Mouse (Mus musculus) large intestine, adult 2 months (tissue): ENCODE measurements around the gene Notum. TPM values are rescaled to one million over a fixed set of nuclear protein-coding genes. Genes with fewer than 3 reads are reported as not detected.

Experiments used
- DNase-seq: peaks from one replicate; pipeline ENCODE4 v3.0.0-alpha.2; 2012; ENCODE audit warnings: low read depth, low spot score
- WGBS: fragments of 180-500 bp; shearing (Covaris S2); methylation state at CpG from one replicate; pipeline ENCODE4 v1.1.7; 2018; 5-methylcytosine and 5-hydroxymethylcytosine counted together
- polyA plus RNA-seq: library from polyadenylated mRNA; depleted of rRNA; stranded (reverse); fragments of >200 nt; gene quantifications from 2 replicates; pipeline ENCODE4 v1.2.3, GENCODE M21; 2012

Notum gene
- polyA plus RNA-seq, 1 experiment, result 0.79 TPM

DNA sequence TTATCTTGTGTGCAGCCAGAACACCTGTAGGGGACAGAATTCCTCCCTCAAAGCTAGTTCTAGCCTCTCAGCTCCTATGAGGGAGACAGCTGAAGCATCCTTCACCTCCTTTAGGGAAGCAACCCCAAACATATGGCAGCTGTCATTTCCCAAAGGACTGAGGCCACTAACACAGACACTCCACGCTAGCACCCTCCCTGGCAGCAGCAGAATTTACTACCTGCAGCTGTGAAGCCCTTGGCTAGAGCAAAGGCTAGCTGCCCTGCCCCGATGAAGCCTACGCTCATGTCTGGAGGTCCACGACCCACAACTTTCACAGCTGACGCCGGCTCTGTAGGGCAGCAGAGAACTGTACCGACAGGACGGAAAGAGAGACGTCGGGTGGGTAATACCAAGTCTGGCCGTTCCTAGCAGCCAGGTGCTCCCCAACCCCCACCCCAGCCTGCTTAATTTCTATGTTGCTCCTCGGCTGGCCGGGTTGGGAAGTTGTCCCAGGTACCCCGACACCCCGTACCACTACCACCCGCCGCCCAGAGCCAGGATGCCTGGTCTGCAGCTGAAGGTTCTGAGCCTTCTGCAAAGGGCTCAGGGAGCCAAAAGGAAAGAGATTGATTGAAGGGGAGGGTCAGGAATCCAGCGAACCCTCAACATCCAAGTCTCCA lies 17.9 kb downstream of the Notum start:
- WGBS, result 1% methylated on average over 18 of the region's 18 CpGs
- no peak for DNase-seq

DNA sequence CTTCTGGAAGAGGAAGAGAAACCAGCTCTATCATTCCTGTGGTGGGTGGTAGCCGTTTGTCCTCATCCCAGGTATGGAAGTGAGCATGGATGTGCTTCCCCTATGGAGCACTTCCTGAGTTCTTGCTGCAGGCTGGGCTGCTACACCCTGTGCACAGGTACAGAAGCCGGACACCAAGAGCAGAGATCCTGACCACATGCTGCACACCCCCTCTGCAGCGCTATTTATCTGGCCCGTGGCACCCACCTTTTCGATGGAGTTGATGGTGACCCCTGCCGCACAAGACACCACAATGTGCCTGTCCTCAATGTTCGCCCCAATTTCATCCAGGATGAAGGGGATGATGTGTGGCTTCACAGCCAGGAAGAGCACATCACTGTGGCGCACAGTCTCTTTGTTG lies 19.1 kb downstream of the Notum start:
- DNase-seq, result no peak
- 84% methylated on average over 8 of the region's 8 CpGs for WGBS

DNA sequence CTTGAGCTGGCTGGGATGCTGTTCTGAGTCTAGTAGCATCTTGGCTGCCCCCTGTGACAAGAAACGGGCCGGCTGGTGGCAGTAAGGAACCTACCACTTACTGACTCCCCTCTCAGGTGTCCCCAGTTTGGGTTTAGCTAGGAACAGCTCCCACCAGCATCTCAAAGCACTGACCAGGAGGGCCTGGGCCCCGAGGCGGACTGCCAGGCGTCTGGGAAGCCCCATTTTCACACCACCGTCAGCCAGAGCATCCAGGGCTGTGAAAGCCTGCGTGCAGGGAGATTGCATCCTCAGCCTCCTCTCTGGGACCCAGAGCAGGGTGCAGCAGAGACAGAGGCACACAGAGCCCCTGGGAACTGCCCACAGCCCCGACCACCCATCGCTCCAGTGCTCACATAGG lies 19.7 kb downstream of the Notum start:
- 67% methylated on average over 9 of the region's 9 CpGs for WGBS
- DNase-seq, result no peak

DNA sequence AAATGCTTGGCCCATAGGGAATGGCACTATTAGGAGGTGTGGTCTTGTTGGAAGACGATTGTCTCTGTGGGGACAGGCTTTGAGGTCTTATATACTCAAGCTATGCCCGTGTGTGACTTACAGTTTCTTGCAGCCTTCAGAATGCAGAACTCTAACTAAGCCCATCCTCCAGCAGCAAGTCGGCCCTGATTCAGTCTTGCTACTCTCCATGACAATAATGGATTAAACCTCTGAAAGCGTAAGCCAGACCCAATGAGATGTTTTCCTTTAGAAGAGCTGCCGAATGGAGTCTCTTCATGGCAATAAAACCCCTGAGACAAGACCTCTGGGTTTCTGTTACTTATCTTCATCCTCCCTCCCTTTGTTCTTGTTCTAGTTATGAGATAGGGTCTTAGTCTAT lies 26.2 kb downstream of the Notum start:
- no peak for DNase-seq
- 84% methylated on average over 5 of the region's 5 CpGs for WGBS

DNA sequence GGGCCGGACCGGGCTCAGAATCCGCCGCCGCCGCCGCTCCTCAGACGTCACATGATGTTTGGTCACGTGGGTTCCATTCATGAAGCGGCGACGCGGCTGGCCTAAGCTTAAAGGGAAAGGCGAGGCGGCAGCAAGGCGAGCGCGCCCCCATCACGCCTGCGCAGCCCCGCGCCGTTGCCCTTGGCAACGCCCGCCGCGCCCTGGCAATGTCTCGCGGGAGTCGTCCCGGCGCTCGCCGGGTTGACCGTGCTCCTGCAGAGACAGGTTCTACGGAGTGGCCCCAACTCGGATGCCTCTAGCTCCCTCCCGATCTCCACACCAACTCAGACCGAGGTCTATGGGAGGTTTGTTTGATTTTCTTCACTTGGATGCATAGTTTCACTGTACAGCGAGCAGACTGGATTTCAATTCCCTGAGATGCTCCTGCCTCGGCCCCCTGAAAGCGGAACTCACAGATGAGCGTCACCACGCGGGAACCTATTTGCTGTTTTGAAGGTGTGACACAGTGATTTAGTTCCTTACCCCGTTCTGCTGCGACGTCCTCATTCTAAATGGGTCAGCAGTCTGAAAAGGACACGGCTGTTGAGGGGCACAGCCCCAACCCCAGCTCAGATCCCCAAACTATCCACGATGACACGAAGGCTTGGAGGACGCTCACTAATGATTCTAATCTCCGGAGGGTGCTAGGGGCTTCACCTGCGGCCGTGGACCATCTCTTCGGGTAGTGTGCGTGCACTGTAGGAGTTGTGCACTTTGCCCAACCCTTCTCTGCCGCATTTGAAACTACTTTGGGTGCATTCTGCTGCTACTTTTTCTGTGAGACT lies 27.2 kb downstream of the Notum start, which contains the start of gene Mafg:
Gene Mafg (minus strand): TSS at position 81 of the 824 bp plus-strand sequence.
- peak; percentile 87 for DNase-seq
- 12% methylated on average over 50 of the region's 58 CpGs for WGBS

DNA sequence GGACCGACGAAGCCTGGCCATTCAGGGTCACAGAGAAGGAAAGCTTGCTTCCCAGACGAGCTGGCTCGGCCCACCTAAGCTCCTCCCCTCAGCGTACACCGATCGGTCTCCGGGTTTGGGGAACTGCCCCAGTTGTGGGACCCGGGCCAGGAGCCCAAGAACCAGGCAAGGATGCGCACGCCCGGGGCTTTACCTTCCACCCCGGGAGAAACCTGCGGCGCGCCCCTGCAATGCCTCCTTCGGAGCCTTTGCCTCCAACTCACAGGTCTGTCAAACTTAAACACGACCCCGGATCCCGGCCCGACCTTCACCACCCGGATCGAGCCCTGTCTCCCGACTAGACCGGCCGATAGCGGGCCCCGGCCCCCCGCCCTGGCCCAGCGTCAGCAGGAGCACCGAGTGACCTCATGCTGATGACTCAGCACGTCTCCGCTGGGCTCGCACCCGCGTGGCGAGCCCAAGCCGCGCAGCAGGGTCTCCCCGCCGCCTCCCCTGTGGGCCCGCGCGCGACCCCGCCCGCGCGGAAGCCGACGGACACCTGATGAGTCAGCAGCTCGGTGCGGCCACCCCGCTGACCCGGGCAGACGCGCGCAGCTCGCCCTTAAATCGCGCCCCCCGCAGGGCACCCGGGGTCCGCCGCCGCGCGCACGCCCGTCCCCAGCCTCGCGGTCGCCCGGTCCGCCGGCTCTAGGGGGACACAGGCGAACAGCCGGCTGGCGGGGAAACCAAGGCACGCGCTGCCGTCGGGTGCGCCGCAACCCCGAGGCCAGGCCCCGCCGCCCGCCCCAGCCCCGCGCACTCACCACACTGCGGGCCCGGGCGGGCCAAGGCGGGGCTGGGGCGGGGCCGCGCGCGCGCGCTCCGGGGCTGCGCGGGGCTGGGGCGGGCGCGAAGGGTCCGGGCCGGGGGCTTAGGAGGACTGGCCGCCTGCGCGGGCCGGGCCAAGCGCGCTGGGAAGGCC lies 28.1 kb downstream of the Notum start:
- under 1% methylated on average over 105 of the region's 116 CpGs for WGBS
- DNase-seq, result no peak

DNA sequence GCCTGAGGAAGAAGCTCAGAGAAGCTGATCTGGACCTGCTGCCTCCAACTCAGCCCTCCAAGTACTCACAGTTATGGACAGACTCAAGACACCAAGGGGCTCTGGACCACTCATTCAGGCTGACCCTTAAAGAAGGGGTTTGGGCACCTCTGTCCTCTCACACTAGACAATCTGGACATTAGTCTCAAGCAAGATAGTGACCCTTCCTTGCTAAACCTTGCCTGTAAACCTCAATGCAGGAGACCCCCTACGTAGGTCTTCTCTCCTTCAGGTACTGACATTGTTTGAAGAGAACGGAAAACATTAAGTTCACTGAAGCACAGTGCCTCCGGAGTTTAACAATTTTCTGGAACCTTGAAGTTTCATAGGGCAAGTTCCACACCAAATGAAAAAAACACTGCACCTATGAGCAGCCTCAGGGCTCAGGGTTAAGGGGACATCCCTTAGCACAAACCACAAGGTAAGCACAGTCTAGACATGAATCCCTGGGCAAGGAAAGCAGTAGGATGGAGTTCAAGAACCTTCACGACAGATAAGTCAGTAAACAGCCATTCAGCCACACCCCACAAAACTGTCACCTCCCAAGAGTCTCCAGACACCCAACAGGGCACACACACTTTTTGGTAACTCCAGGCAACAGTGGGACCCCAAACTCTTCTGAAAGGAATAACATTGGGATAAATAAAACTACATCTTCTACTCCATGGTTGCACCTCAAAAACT lies 29.1 kb downstream of the Notum start:
- no peak for DNase-seq

DNA sequence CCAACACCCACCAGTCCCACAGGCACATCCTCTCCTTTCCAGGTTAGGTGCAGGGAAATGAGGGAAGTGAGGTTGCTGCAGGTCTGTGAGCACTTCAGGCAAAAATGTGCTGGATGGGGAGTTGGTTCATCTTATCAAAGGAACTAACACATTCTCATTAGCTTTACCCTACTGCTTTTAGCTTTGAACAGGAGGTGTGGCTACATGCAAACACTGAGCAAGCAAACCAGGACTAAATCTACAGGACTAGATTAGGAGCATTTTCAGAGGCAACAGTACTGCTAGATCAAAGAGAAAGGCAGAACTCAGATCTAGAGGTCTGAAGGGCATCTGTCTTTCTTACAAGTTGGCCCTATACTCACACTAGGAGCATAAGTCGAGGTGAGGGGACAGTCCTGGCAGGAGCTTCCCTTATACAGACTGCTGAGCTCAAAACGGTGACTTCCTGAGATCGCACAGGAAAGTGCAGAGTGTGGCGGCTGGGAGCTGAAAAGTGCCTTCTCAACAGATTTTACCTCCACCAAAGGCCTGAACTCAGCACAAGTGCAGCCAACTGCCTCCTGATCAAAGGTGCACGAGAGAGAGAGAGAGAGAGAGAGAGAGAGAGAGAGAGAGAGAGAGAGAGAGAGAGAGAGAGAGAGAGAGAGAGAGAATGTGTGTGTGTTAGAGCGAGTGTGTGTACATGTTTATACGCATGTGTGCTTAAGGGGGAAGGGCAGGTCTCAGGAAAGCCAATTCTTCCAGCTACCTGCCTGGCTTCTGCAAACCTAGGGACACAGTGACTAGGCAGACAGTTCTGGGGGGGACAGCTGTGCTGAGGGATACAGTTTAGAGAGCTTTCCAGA lies 29.9 kb downstream of the Notum start:
- WGBS, result 16% methylated on average over 7 of the region's 7 CpGs
- DNase-seq, result no peak

More for the DNA sequence above, 29.1 kb downstream of the Notum start:
- 27% methylated on average over 4 of the region's 4 CpGs for WGBS

DNA sequence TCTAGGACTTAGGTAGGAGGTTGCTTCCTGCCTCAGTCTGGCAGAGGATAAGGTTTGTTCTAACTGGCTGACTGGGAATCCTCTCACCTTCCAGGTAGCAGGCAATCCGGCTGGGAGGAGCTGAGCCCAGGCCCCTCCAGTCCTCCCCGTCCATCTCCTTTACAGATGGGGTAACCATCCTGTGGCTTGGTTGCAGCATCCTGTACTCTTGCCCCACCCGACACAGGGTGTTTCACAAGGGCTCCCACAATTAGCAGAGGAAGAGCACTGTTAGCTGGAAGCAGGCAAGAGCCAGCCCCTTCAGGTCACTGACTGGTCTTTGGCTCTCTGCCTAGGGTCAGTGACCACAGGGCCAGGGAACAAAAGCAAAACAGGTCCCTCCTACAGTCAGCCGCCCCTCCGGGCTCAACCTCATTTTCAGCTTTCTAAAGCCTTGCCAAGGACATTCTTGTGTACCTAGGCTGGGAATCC lies 30.5 kb downstream of the Notum start:
- DNase-seq, result no peak
- WGBS, result 16% methylated on average over 5 of the region's 5 CpGs

DNA sequence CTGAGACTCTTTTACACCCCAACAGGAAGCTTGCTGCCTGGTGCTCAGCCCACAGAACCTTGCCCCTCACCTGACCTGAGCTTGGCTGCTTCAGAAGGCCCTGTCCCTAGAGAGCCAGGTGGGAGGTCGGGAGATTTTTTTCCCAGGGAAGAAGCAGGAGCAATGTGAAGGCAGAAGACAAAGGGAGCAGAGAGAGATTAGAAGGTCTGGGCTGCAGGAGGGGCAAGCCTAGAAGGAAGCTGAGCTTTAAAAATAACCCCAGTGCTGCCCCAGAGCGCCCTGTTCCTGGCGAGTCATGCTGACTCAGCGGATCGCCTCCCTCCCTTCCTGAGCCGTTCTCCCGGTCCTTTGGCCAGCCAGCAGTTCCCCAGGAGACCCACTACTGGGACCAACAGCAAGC lies 31.1 kb downstream of the Notum start:
- 15% methylated on average over 7 of the region's 7 CpGs for WGBS
- no peak for DNase-seq

DNA sequence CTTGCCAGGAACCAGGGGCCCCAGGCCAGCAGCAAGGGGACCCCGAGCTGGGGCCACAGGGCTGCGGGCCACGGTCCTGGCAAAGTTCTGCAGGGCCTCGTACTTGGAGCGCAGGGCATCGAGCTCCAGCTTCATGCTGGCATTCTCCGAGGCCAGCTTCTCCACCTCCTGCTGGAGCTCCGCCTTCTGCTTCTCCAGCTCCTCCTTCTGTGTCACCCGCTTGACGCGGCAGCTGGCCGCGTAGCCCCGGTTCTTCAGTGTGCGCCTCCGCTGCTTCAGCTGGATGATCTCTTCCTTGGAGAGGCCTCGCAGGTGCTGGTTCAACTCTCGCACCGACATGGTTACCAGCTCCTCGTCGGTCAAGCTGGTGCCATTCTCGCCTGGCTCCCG lies 31.6 kb downstream of the Notum start:
- WGBS, result 68% methylated on average over 23 of the region's 23 CpGs
- DNase-seq, result no peak

DNA sequence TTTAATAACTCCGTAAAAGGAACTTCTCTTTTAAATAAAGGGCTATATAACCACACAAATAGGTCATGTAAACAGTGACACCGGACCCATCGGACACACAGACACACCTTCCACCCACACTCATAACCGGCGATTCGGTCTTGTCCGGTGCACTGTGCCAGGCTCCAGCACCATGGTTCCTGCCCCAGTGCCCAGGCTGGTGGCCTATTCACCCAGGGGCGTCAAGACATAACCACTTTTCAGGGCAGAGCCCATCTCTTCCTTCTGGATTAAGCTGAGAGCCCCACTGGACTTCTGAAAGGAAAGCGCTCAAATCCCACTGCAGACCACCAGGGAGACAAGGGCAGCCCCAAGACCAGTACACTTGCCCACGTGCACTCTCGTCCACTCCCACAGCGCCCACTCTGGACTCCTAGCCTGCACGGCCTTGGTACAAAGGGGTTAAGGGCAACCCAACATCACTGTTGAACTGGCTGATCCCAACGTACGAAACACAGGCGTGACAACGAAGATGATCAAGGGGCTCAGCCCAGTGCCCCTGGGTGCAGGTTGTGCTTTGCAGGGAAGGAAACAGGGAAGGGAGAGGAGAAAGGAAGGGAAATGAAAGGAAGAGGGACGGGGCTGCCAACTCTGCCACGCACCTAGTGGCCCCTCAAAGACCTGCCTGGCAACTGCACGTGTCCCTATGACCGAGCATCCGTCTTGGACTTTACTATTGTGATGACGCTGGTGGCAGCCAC lies 32.2 kb downstream of the Notum start:
- 83% methylated on average over 23 of the region's 23 CpGs for WGBS
- no peak for DNase-seq

DNA sequence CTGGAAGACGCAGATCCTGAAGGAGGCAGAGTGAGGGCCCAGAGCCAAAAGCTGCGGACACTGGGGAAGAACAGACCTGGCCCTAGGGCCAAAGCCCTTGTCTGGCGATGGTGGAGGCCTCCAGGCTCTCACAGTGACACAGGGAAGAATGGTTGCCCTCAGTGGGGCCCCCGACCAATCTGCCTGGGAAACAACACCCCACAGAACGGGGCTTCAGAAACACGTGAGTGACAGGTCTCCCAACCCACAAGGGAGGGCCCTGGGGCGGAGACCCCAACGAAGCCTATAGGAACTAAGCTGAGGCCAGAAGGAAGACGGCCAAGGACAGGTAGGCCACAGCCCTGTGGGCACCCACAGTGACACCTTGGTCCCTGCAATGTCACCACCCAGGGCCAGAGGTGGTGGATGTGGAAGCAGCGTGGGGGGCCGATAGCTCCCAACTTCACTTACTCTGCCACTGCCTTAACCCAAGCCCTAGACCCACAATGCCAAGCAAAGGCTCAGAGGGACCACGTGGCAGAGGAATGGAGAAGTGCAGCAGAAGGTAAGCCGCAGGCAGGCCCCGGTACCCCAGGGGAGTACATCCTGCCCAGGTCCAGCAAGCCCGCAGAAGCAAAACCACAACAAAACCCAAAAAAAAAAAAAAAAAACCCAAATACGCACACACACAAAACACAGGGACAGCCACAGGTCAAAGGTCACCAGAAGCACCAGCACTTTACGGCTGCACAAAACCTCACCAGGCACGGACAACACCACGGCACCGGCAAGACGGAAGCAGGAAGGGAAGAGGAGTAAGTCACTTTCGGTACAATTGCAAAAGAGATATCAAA lies 33.3 kb downstream of the Notum start:
- DNase-seq, result no peak
- WGBS, result 73% methylated on average over 22 of the region's 22 CpGs

DNA sequence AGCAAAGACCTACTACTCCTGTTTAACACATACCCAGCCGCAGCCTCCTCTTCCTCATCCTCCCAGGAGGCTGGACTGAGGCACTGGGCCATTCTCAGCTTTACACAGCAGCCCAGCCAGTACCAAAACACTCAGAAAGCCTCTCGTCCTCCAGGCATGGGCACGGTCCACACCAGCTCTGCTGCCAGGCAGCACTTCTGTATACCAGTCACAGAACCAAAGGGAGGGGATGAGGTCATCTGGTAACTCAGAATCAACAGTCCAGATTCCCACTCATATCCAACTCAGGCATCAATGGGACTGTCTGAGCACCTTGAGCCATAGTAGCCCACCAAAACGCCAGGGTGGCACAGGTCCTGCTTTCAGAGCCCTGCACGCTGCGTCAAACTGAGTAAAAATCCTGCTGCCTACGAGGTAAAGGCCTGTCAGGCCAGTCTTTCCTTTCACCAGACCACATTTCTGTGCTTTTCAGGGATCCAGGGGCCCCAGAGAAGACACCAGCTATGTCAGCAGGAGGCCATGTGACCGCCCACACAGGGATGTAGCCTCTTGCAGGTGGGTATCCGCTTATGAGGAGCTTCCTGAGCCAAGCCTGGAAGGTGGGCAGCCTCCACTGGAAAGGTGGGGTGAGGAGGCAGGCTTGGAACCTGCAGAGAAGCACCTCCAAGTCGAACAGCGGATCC lies 34.0 kb downstream of the Notum start:
- no peak for DNase-seq
- 88% methylated on average over 11 of the region's 11 CpGs for WGBS

DNA sequence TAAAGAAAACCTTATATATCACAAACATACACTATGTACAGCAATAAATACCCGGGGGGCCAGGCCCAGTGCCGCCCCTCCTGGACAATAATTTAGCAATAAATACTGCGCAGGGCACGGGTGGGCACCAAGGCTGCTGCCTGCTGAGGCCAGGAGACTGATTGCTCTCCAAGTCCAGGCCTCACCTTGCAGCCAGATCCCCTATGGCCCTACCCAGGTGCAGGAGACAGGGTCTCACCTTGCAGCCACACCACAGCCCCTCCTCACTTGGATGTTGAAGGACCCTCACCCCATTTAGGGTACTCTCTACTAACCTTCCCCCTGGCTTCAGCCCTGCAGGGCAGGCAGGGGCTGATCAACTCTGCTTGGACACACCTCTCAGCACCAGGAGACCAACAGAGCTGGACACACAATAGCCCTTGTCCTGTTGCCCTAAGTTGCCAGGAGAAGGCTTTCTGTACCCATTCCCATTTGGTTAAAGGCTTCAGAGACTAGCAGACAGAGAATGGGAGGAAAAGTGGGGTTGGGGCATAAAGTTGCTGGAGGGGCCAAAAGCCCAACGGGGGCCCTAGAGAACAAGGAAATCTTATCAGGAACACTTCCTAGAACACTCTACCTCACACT lies 35.7 kb downstream of the Notum start, which contains the start of gene Sirt7:
Gene Sirt7 (minus strand): TSS at position 89 of the 624 bp plus-strand sequence.
- DNase-seq, result no peak
- WGBS, result 8% methylated on average over 5 of the region's 5 CpGs

DNA sequence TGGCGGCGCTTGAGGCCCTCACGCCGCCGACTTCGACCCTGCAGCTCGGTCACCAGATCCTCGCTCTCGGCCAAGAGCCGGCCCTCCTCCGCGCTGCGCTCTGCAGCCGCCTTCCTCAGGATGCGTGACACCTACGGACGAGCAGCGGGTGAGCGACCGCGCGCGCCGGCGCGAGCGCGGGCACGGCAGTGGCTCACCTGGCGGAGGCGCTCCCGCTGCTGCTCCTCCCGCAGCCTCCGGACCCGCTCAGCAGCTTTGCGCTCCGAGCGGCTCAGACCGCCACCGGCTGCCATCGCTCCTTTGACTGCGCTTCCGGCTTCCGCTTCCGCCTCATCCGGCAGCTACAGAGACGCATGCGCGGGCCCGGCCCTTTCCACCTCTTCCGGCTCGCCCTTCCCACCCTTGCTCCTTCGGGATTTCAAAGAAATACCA lies 36.3 kb downstream of the Notum start:
- DNase-seq, result no peak
- WGBS, result under 1% methylated on average over 53 of the region's 53 CpGs
